Mouse (Mus musculus): ENCODE results near the gene Krt20.
A peak's percentile ranks its signal among the peaks of the same experiment; 100 is the strongest.

Krt20 gene

DNA sequence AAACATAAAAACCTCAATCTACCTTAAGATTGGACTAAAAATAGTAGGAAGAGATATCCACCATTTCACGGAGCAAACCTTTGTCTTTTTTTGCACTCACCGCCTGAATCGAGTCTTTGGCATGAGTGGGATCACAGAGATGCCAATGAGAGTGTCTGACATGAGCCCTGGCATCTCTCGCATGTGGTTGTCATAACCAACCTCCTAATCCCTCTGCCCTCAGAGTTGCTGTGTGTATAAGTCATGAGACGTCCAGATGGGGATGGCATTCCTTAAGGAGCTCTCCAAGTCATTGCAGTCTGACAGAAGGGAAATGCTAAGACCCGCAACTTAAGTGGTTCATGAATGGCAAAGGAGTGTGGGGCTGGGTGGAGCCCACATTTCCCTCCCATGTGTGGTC is 46.6 kb downstream of the Krt20 start:
- Histone ChIP-seq H3K27me3 (ENCODE audit: control insufficient read depth, insufficient read depth, low read length, poor library complexity, severe bottlenecking) (no peaks in the 10 kb centered on the region; the same call in 1 of the 2 replicates), H3K36me3 (ENCODE audit: control insufficient read depth, insufficient read depth, low read length, poor library complexity, severe bottlenecking) (no peaks in the 10 kb centered on the region)
- DNase-seq (ENCODE audit: low read depth, low spot score): no peak

DNA sequence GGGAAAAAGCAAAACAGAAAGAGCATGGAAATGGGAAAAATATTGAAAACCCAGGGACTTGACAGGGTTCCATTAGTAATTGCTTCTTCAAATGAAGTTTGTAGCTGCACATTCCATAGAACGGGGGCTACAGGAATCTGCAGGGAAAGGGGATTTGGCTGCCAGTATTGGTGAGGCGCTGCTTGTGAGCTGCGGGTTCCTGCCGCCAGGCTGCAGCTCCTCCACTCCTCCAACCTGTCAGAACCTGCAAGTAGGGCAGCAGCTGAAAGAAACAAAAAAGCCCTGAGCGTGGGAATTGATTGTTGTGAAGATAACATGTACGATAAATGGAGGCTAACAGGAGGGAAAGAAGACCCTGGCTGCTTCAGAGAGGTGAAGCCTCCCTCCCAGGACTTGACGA is 47.1 kb downstream of the Krt20 start:
- H3K27me3 ChIP-seq (ENCODE audit: control insufficient read depth, insufficient read depth, low read length, poor library complexity, severe bottlenecking): no peaks in the 10 kb centered on the region; the same call in 1 of the 2 replicates
- H3K36me3 ChIP-seq (ENCODE audit: control insufficient read depth, insufficient read depth, low read length, poor library complexity, severe bottlenecking): no peaks in the 10 kb centered on the region
- DNase-seq (ENCODE audit: low read depth, low spot score): no peak

DNA sequence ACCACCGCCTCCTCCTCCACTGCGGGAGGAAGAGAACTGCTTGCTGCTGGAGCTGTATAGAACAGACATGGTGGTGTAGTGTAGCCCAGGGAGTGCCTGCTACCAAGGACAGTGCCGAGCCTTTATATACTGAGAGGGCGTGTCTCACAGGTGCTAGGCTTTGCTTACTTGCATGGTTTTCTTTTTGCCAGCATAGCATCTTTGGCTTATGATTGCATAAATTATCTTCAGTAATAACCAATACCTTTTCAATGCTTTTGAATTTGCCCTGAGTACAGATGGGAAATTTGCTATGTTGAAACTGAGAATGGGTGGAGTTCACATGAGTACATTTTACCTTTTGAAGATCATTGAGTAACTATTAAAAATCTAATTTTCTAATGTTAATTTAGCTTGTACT is 48.7 kb downstream of the Krt20 start, which contains the start of gene Krt10:
Krt10 (minus strand) TSS at position 101 of the 400 bp plus-strand sequence.
- no peaks in the 10 kb centered on the region for H3K36me3 ChIP-seq (ENCODE audit: control insufficient read depth, insufficient read depth, low read length, poor library complexity, severe bottlenecking)
- DNase-seq (ENCODE audit: low read depth, low spot score): no peak
- no peaks in the 10 kb centered on the region for H3K27me3 ChIP-seq (ENCODE audit: control insufficient read depth, insufficient read depth, low read length, poor library complexity, severe bottlenecking)

DNA sequence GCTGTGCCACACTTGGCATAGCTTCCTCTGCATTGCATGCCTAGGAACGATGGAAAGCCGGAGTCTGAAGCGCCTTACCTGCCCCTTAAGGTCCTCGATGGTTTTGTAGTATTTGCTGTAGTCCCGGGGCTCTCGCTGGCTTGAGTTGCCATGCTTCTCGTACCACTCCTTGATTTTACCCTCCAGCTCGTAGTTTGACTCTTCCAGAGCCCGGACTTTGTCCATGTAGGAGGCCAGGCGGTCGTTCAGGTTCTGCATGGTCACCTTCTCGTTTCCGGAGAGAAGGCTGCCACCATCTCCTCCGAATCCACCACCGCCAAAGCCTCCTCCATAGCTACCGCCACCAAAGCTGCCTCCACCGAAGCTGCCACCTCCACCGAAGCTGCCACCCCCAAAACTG is 49.3 kb downstream of the Krt20 start:
- no peaks in the 10 kb centered on the region for H3K27me3 ChIP-seq (ENCODE audit: control insufficient read depth, insufficient read depth, low read length, poor library complexity, severe bottlenecking)
- H3K36me3 ChIP-seq (ENCODE audit: control insufficient read depth, insufficient read depth, low read length, poor library complexity, severe bottlenecking): no peaks in the 10 kb centered on the region
- DNase-seq (ENCODE audit: low read depth, low spot score): no peak

DNA sequence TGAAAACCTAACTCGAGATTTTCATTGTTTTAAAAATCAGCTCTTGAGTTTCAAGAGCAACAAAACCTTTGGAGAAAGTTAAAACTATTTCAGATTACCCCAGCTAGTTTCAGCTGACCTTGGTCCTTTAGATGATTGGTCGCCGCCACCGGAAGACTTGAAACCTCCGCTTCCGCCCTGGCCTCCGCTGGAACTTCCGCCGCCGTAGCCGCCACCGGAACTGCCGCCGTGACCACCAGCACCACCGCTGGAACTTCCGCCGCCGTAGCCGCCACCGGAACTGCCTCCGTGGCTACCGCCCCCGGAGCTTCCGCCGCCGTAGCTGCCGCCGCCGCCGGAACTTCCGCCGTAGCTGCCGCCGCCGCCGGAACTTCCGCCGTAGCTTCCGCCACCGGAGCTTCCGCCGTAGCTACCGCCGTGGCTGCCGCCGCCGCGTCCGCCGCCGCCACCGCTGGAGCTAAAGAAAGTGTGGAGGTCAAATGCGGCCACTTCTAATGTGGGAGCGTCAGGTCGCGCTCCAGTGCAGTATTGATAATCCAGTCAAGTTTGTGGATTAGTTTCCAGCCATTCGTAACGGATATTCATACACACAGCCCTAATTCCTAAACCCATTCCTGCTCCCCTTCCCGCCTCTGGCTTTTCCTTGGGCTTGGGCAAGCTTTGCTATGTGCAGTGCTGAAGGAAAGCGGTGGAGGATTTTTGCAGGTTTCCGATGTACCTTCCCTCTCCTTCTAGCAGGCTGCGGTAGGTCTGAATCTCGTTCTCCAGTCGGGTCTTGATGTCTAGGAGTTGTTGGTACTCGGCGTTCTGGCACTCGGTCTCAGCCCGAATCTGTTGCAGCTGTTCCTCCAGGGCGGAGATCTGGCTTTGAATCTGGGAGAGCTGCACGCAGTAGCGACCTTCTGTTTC is 51.9 kb downstream of the Krt20 start:
- no peaks in the 10 kb centered on the region; the same call in 1 of the 2 replicates for H3K27me3 ChIP-seq (ENCODE audit: control insufficient read depth, insufficient read depth, low read length, poor library complexity, severe bottlenecking)
- no peaks in the 10 kb centered on the region for H3K36me3 ChIP-seq (ENCODE audit: control insufficient read depth, insufficient read depth, low read length, poor library complexity, severe bottlenecking)
- peak; percentile 84 for DNase-seq (ENCODE audit: low read depth, low spot score)

DNA sequence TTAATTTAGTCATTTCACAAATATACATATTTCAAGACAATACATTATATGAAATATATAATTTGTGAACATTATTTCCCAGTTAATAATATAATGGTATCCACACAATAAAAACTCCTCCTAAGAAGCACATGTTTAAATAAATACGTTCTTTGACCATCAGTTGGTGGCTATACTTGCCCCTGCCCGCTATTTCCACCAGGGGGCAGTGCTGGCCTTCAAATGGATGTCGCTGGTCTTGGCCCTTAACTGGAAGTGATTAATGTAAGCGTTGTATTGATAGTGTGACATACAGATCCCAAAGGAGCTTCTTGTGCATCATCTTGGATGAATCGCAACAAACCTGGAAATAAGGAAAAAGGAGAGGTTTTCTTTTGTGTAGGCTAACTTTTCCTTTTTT is 58.4 kb downstream of the Krt20 start:
- peak; percentile 83 for DNase-seq (ENCODE audit: low read depth, low spot score)
- Histone ChIP-seq H3K36me3 (ENCODE audit: control insufficient read depth, insufficient read depth, low read length, poor library complexity, severe bottlenecking) (no peaks in the 10 kb centered on the region), H3K27me3 (ENCODE audit: control insufficient read depth, insufficient read depth, low read length, poor library complexity, severe bottlenecking) (no peaks in the 10 kb centered on the region; the same call in 1 of the 2 replicates)

Measured in splenic B cell, adult 2 months (primary cell).